Mouse (Mus musculus) NIH3T3 (cell line): ENCODE measurements at regions not wholly inside any gene's neighbourhood (a gene's known extent, or its start where the extent isn't known, plus 50 kb on each side); places are given as distances from the start of the nearest gene placed in this dataset.
"Not testable (repeated sequence)": the region's sequence is repeated elsewhere in the genome, so short reads cannot be mapped to it uniquely, and the experiment has no call there.

ENCODE experiments used
- DNase-seq: peaks from one replicate; pipeline ENCODE4 v3.0.0-alpha.2; 2012; ENCODE audit warnings: low read depth

DNA sequence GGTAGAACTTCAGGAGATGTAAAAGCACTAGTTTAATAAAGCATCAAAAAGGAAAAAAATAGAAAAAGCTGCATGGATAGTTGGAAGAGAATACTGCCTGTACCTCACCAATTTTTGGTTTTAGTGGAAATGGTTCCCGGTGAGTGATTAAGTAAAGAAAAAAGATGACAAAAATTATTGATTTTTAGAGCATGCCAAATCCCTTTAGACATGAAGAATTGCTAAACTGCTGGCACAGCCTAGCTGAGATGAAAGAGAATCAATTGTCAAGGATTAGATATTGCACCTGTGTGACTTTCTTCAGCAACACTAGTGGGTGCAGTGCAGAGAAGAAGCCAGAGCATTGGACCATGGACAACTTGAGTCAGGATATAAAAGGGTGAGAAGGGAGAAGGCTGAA is 348.7 kb upstream of the Cpeb2 start:
- DNase-seq = no peak

GRCm38 (mm10) chr5:42891890-42892289 is 341.1 kb upstream of the Cpeb2 start:
- DNase-seq = no peak

GRCm38 (mm10) chr5:42906136-42906535 is 326.8 kb upstream of the Cpeb2 start:
- DNase-seq = no peak

- no peak for DNase-seq
Observed at GRCm38 (mm10) chr5:42919328-42919727, 313.6 kb upstream of the Cpeb2 start.

DNA sequence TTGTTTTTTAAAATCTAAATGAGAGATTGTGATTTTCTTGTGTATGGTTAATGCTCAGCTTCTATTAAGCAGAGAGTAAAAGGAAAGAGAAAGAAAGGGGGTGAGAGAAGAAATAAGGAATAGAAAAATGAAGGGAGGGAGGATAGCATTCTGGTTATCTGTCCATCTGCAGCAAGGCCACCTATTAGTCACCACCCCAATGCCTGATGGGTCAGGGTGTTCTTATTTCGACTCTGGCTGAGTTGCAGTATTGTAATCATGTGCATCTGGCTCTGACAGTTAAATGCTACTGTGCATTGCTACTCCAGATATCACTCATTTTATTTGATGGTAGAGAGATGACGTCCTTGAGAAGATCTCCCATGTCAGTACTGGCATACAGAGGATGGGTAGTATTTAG is 300.9 kb upstream of the Cpeb2 start:
- no peak for DNase-seq

DNA sequence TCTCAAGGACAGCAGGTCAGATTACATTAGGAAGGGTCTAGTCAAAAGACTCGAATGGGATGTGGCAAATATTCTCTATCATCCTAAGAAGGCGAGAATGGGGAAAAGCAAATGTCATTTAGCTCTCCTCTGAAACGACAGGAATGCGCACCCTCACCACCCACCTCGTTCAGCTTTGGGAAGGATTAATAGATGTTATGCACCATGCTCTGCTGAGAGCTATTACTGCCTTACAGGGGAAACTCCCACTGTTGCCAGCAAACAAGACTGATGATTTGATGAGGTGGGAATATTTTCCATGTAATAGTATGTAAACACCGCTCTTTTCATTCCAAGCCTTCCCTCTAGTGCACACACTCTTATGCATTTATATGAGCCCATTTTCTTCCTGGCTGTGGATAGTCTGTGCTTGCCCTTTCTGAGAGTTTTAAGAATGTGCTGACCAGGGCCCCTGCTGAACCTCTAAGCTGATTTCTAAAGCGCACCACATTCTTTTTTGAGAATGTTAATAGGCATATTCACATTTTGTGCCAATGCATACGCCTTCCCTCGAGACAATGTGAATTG is 273.6 kb upstream of the Cpeb2 start:
- DNase-seq = no peak

GRCm38 (mm10) chr5:42966952-42967351 is 266.0 kb upstream of the Cpeb2 start:
- DNase-seq = not testable (repeated sequence)

DNA sequence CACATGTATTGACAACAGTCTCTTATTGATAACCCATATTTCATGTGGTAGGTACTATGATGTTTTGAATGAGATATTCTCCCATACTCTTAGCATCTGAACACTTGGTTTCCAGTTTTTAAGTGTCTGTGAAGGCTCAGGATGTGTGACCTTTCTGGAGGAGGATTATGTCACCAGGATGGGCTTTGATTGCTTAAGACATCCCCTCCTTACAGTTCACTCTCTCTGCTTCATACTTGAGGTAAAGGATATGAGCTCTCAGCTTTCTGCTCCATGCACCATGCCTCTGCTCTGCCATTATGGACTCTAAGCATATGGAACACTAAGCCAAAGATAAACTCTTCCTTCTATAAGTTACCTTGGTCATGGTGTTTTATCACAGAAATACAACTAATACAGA is 263.8 kb upstream of the Cpeb2 start:
- DNase-seq = no peak

DNA sequence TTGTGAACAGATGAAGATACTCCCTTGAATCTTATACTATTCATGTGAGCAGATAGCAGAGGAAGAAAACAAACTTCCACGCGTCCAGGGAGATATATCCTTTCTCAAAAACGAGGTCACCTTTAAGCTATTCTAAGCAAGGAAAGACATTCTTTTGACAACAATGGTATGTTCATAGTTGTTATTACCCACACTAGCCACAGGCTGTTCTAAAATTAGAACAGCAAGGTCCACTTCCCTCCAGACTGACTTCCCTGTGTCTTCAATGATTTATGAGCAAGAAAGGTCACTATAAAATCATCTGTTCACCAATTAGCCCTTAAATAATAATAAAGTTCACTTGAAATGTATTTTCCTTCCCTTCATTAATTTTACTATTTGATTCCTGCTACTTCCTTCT is 263.3 kb upstream of the Cpeb2 start:
- DNase-seq = no peak

DNA sequence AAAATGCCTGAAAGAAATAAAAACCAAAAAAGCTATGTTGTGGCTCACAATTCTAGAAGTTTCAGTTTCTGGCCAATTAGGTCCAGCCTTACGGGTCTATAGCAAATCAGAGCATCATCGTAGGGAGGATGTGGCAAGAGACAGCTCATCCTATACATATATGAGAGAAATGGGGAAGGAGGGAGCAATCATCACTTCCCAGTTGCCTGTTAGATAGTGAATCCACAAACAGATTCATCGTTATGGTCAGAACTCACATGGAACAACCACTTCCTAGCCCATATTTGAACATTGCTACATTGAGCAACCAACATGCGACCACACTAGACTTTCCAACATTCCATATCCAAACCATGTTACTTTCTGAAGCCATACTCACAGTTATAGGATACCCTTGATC is 255.9 kb upstream of the Cpeb2 start:
- DNase-seq = no peak

- DNase-seq = peak; percentile 12
Observed at GRCm38 (mm10) chr5:42980946-42981650, 251.9 kb upstream of the Cpeb2 start.

DNA sequence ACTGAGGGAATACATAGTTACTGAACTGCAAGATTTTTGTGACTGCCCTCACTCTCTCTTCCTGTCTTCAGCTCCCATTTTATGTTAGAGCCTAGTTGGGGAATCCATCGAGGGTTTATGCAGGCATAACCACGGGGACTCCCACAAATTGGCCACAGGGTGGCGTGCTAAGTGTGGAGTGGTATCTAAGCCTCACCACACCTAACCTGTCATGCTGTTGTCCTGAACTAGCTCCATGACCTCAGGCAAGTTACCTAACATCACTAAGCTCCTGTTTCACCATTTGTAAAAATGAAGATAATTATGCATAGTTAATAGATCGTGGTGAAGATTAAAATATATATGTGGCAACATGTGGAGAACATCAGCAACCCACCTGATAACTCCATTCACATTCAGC is 246.8 kb upstream of the Cpeb2 start:
- DNase-seq = no peak

GRCm38 (mm10) chr5:42987710-42988466 is 245.1 kb upstream of the Cpeb2 start:
- no peak for DNase-seq

DNA sequence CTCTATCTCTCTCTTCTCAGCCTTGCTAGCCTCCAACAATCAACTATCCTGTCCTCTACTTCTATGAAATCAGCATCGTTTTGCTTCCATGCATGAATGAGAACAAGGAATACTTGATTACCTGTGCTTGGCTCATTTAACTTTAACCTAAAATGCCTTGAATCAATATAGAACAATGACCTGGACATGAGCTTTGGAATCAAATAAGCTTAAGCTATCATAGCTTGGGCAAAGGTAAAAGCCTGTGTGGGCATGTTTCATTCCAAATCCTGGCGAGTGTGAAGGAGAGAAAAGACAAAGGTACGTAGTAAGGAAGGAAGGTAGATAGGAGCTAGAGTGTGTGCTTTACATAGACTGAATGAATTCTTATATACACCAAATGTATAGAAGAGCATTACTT is 243.7 kb upstream of the Cpeb2 start:
- no peak for DNase-seq

DNA sequence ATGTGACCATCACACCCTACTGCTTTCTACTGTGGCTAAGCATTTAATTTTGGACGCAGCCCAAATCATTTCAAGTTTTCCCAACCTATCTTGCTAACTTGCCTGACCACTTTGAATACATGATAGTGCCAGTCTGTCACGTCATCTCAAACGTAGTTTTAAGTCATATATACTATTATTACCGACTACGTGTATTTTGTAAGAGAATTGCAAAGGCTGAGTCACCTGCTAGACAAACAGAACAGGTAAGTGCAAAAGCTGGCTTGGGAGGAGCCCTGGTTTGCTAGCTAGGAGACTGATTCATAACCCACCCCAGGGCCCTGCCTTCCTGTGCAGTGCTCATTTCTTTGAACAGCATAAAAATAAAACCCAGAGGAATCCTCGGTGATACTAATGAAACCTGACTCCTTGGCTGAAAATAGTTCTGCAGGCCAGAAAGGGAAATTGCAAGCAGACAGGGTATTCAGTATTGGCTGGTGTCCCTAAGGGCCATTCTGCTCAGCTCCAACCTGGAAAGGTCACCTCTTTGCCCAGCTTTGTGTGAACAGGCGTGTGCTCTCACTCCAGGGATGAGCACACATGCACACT is 208.9 kb upstream of the Cpeb2 start:
- DNase-seq = no peak

DNA sequence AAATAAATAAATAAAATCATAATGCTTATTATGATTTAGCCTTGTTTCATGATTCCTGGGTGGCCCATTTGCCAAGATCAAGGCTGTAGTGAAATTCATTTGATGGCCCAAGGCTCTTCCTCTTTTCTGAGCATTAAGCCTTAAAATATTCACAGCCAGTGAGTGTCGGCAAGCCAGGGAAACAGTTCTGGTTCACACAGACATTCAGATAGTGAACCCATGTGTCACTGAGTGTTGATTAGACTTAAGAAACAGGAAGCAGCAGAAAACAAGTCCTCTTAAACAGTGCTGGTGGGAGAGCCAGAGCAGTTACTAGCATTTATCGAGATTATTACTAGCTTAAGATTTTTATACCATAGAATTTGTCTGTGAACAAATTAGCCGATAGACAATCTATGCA is 201.7 kb upstream of the Cpeb2 start:
- no peak for DNase-seq

DNA sequence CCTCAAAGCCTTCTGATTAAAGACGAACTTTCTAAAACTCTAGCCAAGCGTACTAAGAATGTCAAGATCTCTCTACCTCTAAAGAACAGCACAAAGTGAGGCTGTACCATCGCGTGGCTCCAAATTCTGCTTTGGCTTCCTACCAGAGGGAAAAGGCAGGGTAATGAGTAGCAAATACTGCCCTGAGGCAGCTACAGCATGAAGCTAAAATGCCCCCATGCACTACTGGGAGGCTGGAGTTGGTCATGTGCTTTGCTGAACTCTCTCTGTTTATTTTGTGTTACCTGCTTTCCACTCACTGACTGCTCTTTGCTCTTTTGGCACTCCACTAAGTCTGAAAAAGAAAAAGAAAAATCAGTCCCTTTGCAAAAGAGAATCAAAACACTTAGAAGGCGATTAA is 201.1 kb upstream of the Cpeb2 start:
- no peak for DNase-seq

DNA sequence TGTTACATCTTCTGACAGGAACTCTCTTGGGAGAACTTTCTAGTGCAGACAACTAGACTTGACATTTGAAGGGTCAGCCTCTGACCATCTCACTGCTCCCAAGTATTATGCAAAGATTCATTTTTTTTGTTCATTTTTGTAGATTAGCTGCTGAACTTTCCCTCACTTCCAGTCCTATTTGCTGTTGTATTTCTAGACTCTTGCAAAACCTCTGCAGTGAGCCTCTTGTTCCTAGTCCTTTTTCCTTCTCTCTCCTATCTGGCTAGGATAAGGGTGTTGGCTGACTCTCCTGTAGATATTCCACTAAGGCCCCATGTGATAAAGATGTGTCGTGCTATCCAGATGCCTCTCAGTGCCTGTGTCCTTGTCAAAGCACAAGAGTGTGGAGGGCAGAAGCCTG is 198.5 kb upstream of the Cpeb2 start:
- DNase-seq = no peak

- peak; percentile 17 for DNase-seq
Observed at GRCm38 (mm10) chr5:43037592-43037991, 195.4 kb upstream of the Cpeb2 start.

- no peak for DNase-seq
Observed at GRCm38 (mm10) chr5:43039525-43039924, 193.4 kb upstream of the Cpeb2 start.

- no peak for DNase-seq
Observed at GRCm38 (mm10) chr5:43042585-43042984, 190.4 kb upstream of the Cpeb2 start.

DNA sequence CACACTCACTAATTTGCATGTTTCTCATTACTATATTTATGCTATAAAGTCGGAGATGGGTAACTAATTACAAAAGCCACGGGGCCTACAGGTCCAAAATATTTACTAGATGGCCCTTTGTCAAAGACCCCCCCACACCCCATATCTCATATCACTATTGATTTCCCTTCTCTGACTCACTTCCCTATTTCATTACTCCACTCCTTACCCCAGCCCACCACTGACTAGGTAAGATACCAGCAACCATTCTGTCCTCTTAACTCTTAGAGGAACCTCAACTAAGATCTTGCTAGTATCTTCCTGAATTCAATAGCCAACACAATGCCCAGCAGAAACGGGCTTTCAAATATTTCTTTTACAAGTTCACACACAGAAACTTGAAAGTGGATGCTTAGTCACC is 187.1 kb upstream of the Cpeb2 start:
- no peak for DNase-seq

GRCm38 (mm10) chr5:43047316-43047715 is 185.7 kb upstream of the Cpeb2 start:
- DNase-seq = no peak
